Mouse (Mus musculus) layer of hippocampus, adult 18-20 months (tissue): Measurements from ENCODE around the gene Syce1. TPM values are rescaled to one million over a fixed set of nuclear protein-coding genes. Genes with fewer than 3 reads are reported as not detected.

Experiments used
- DNase-seq, 2 experiments: peaks; one replicate each; pipeline ENCODE4 v3.0.0; 2022; ENCODE audit warnings: low spot score in 2 of 2
- long read RNA-seq: library from polyadenylated mRNA; stranded (forward); transcript quantifications from one replicate; pipeline ENCODE4 v2.0.0, GENCODE M21; 2021
- total RNA-seq, 2 experiments: library from RNA; stranded (reverse); gene quantifications; 2 replicates each; pipeline ENCODE4 v1.2.3; 2021

Syce1 gene
- not detected for total RNA-seq
- long read RNA-seq, result 0 reads

DNA sequence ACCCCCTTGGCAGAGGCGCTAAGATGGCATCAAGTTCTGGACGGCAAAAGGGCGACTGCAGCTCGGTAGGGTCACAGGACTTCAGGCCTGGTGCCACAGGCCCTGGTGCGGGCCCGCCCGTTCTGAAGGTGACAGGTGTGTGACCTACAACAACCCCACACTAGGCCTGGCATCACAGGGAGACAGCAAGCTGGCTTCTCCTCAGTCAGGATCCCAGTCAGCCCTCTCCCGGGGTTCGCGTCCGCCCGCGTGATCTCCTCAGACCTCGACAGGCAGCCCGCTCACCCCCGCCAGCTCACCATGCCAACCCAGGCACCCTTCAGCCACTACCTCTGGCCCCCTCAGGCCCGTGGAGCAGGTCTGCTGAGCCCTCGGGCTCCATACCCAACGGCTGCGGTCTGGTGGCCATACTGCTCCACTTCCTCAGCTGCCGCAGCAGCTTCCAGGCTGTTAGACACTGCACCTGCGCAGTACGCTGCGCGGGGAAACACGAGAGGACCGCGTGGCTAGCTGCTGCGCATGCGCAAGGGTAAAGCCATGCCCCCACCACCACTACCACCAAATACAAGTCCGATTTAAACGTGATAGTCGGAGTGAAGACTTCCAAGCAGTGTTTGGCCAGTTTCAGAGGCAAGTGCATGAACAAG, at the start of gene Syce1:
Gene Syce1 (minus strand): TSS at position 447 of the 647 bp plus-strand sequence.
- no peak for DNase-seq

GRCm38 (mm10) chr7:140836243-140837115, 48.8 kb upstream of the Syce1 start:
- DNase-seq, result peak; percentile 62 to 81

DNA sequence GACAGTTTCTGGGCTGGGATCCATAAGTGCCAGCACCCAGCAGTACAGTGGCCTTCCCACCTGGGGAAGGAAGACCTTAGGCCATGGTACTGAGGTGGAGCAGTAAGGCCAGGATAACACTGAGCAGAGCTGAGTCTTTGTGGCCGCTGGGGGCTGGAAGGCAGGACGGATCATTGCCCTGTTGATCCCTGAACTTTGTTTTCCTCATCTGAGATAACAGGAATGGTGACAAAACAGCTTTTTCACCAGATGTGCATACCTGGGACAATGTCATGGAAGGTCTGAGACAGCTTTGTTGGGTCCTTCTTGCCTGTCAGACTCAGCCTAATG, 48.1 kb upstream of the Syce1 start:
- DNase-seq, result no peak

DNA sequence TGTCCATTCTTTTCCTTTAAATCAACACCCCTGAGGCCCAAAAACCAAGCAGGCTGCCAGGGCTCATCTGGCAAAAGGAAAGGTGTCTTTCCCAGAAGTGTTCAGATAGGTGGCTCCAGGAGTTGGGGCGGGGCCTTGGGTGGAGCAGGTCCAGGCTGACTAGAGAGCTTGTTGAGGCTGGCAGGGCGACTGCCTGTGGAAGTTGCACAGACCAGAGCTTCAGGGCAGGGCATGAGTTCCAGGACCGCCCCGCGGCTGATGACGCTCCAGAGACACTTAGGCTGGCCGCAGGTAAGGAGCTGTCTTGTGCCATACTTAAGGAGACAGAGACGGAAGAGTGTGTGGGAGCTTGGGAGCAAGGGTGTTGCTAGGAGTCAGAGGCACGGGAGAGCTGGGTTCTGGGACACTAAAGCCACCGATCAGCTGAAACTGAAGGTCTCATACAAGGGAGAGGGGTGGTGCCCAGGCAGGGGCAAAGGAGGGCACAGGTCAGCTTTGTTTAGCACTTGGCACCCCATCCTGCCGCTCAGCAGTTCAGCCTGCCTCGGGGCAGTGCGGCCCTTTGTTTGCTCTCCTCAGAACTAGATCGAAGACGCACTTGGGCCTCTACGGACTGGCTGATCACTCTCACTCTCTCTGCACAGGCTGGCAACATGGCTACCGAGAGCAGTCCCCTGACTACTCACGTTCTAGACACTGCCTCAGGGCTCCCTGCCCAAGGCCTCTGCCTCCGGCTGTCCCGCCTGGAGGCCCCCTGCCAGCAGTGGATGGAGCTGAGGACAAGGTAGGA, 47.5 kb upstream of the Syce1 start, which contains the start of gene Urah:
Gene Urah (plus strand): TSS at position 51 of the 790 bp plus-strand sequence.
- DNase-seq, result no peak

DNA sequence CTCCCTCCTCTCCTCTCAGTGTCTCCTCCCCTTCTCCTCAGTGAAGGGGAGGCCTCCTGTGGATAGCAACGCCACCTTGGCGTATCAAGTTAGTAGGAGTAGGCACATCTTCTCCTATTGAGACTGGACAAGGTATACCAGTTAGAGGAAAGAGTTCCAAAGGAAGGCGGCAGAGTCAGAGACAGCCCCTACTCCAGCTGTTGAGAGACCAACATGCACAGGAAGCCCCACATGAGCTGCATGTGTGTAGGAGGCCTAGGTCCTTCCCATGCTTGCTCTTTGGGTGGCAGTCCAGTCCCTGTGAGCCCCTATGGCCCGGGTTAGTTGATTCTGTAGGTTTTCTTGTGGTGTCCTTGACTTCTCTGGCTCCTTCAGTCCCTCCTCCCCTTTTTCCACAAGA, 45.7 kb upstream of the Syce1 start:
- no peak for DNase-seq

DNA sequence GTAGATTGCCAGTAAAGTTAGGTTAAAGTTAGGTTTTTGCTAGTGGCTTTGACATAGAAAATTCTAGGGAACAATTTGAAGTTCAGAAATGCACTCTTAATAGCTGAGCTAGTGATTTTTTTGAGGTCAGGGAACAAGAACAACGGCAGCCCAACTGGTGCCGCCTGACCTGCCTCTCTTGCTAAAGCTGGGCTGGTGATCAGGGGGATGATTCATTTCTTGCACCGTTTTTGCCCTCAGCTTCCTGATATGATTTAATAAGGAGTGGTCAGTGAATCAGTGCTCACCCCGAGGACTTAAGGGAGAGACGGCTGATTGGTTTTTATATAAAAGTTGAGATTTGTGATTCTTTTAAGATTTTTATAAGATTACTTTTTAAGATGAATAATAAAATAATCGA, 43.8 kb upstream of the Syce1 start:
- no peak for DNase-seq

- peak; percentile 59 to 84 for DNase-seq
Measured at GRCm38 (mm10) chr7:140828171-140828881, 40.7 kb upstream of the Syce1 start.

GRCm38 (mm10) chr7:140822731-140823130, 35.1 kb upstream of the Syce1 start:
- DNase-seq, result no peak

- DNase-seq, result peak; percentile 54 to 57
Measured at GRCm38 (mm10) chr7:140821653-140822329, 34.1 kb upstream of the Syce1 start, which contains the start of gene Zfp941. Gene Zfp941 (minus strand): TSS chr7:140822178.

DNA sequence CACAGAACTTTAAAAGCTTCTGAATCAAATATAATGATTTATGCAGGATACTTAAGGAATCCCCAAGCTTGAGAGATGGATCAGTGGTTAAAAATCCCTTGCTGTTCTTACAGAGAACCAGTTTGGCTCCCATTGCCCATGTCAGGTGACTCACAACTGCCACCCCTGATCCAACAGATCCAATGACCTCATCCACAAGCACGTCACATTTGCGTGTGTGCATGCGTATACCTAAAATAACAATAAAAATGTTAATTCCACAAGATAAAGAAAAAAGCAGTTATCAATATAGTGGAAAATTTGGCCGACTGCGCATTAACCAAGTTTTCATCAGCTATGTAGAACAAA, 33.6 kb upstream of the Syce1 start:
- no peak for DNase-seq

GRCm38 (mm10) chr7:140820173-140820572, 32.5 kb upstream of the Syce1 start:
- no peak for DNase-seq

- no peak for DNase-seq
Measured at GRCm38 (mm10) chr7:140812850-140813249, 25.2 kb upstream of the Syce1 start.

GRCm38 (mm10) chr7:140811714-140812113, 24.1 kb upstream of the Syce1 start:
- peak in 1 of 2 experiments; percentile 57 for DNase-seq

DNA sequence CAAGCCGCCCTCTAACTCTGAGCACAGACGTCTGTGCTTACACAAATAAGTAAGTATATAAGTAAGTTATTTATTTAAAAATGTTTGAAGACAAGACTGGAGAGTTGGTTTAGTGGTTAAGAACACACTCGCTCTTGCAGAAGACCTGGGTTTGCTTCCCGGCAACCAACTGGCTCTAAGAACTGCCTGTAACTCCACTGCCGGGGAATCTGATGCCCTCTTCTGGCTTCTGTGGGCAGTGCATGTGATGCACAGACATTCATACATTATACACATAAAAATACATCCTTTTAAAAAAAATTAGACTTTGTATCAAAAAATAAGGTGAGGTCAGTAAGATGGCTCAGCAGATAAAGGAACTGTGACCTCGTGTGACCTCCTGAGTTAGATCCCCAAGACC, 22.8 kb upstream of the Syce1 start:
- no peak for DNase-seq

- peak in 1 of 2 experiments; percentile 79 for DNase-seq
Measured at GRCm38 (mm10) chr7:140805704-140806103, 18.1 kb upstream of the Syce1 start.

- DNase-seq, result no peak
Measured at GRCm38 (mm10) chr7:140802629-140803028, 15.0 kb upstream of the Syce1 start.

DNA sequence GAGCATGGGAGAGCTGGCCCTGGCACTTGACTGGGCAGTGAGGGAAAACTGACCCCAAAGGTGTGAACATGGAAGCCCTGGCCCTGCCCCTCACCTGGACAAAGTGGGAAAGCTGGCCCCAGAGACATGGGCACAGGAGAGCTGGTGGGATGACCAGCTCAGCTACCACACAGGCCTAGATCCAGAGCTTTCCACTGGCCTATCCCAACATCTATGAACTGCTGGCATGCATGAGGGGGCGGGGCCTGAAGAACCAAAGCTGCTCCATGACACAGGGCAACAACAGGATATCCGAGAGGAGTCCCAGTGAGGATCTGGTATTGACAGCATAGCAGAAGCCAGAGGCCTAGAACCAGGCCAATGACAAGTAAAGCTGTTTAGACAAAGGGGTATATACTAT, 10.6 kb upstream of the Syce1 start:
- DNase-seq, result no peak

GRCm38 (mm10) chr7:140797619-140798018, 10.0 kb upstream of the Syce1 start:
- no peak for DNase-seq

- no peak for DNase-seq
Measured at GRCm38 (mm10) chr7:140793541-140793940, 5.9 kb upstream of the Syce1 start.

- DNase-seq, result no peak
Measured at GRCm38 (mm10) chr7:140788053-140788435, 392 bp upstream of the Syce1 start.

DNA sequence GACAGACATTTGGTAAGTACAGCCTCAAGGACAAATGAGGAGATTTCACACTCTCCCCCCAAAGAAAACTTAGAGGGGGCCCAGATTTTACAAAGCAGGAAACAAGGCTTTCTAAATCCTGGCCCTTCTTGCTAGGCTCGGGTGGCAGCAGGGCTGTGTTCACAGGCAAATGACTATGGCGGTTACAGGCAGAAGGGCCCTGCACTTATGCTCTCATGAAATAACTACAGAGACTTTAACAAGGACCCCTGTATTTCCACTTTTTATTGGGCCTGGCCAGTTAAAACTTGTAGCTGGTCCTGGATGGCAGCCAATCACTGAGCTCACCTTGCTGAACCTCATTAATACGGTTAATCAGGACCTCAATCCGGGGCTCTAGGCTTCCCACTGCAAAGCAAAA, 7.1 kb downstream of the Syce1 start:
- no peak for DNase-seq
